Mouse (Mus musculus) stomach, postnatal 0 days (tissue): ENCODE measurements around the gene Foxn3. TPM values are rescaled to one million over a fixed set of nuclear protein-coding genes. Genes with fewer than 3 reads are reported as not detected.

Experiments used
- ATAC-seq: fragments of 200-750 bp; cut with Nextera tagmentation; 2 replicates; pipeline ENCODE4 v1.8.0; 2017; ENCODE audit not compliant: low FRiP score, low TSS enrichment
- DNase-seq: peaks from one replicate; pipeline ENCODE4 v3.0.0-alpha.2; 2016; ENCODE audit warnings: low spot score
- H3K27ac ChIP-seq: fragments of 300-500 bp; sonication (generic); replicated peaks from 2 replicates; pipeline ENCODE4 v1.5.1; 2014; ENCODE audit warnings: mild to moderate bottlenecking, control low read depth
- H3K27me3 ChIP-seq: fragments of 300-500 bp; sonication (generic); 2 replicates; pipeline ENCODE4 v1.6.1; 2014; ENCODE audit warnings: low read length; ENCODE audit not compliant: control insufficient read depth, insufficient read depth
- H3K36me3 ChIP-seq: fragments of 300-500 bp; sonication (generic); 2 replicates; pipeline ENCODE4 v1.6.1; 2014; ENCODE audit warnings: low read length, mixed read lengths; ENCODE audit not compliant: control insufficient read depth, insufficient read depth
- H3K4me1 ChIP-seq: fragments of 300-500 bp; sonication (generic); replicated peaks from 2 replicates; pipeline ENCODE4 v1.6.1; 2014; ENCODE audit warnings: antibody characterized with exemption; ENCODE audit not compliant: control insufficient read depth, insufficient read depth
- H3K4me2 ChIP-seq: fragments of 300-500 bp; sonication (generic); replicated peaks from 2 replicates; pipeline ENCODE4 v1.6.1; 2014; ENCODE audit warnings: low read depth, mild to moderate bottlenecking, control low read depth, moderate library complexity
- H3K4me3 ChIP-seq: fragments of 300-500 bp; sonication (generic); 2 replicates; pipeline ENCODE4 v1.5.1; 2014; ENCODE audit warnings: low read depth, low read length, control low read depth
- H3K9ac ChIP-seq: fragments of 300-500 bp; sonication (generic); 2 replicates; pipeline ENCODE4 v1.6.1; 2014; ENCODE audit warnings: mild to moderate bottlenecking, low read length, control low read depth, mixed read lengths
- H3K9me3 ChIP-seq: fragments of 300-500 bp; sonication (generic); 2 replicates; pipeline ENCODE4 v1.6.1; 2016; ENCODE audit warnings: low read length; ENCODE audit not compliant: control insufficient read depth
- CTCF ChIP-seq: IDR thresholded peaks from 2 replicates; pipeline ENCODE4 v1.5.1; 2016; ENCODE audit warnings: antibody characterized with exemption, low read depth, mild to moderate bottlenecking, moderate library complexity
- EP300 ChIP-seq: optimal IDR thresholded peaks from 2 replicates; pipeline ENCODE3; 2016; ENCODE audit warnings: antibody characterized with exemption
- WGBS: fragments of 180-500 bp; shearing (Covaris S2); extraction: QIAGEN DNeasy Blood & Tissue Kit; methylation state at CpG from one replicate; pipeline ENCODE4 v1.1.7; 2014; 5-methylcytosine and 5-hydroxymethylcytosine counted together
- polyA plus RNA-seq: library from polyadenylated mRNA; unstranded; fragments of >200 nt; fragmentation: Nextera tagmentation; extraction: Ambion mirVana; gene quantifications from 2 replicates; pipeline ENCODE4 v1.2.1, GENCODE M21; 2015

The Foxn3 gene
- polyA plus RNA-seq, 1 experiment from 2014 or later, result 40.1 TPM

DNA sequence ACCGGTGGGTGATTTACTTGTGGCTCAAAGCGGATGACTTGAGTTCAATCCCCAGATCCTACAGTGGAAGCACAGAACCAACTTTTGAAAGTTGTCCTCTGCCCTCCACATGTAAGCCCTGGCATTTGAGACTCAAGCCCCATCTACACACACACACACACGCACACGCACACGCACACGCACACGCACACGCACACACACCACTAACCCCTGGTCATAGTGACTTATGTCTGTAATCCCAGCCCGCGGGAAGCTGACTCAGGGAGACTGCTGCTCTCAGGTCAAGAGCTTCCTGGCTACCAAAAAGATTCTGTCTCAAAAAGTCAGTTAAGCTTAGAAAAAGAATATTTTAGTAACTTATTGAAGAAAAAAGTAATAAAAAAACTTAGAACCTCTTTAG lies 13.6 kb downstream of the Foxn3 start:
- no peak overlapping the region for H3K4me2 ChIP-seq
- no peak overlapping the region for H3K4me3 ChIP-seq
- no peak for TF ChIP-seq EP300
- no peak for TF ChIP-seq CTCF
- ATAC-seq (no peak), DNase-seq (no peak)
- no peaks in the 10 kb centered on the region for H3K9me3 ChIP-seq
- WGBS, result 91% methylated on average over 10 of the region's 10 CpGs
- no peak overlapping the region for H3K9ac ChIP-seq
- H3K27me3 ChIP-seq, result no peaks in the 10 kb centered on the region
- no peaks in the 10 kb centered on the region; the same call in 1 of the 2 replicates for H3K4me1 ChIP-seq
- no peak overlapping the region for H3K27ac ChIP-seq
- H3K36me3 ChIP-seq, result no peaks in the 10 kb centered on the region

GRCm38 (mm10) chr12:99548419-99548818 lies 15.0 kb downstream of the Foxn3 start:
- Histone ChIP-seq H3K9me3 (no peaks in the 10 kb centered on the region), H3K27me3 (no peaks in the 10 kb centered on the region), H3K4me3 (no peak overlapping the region), H3K36me3 (no peaks in the 10 kb centered on the region), H3K9ac (no peak overlapping the region), H3K4me1 (no peaks in the 10 kb centered on the region; the same call in 1 of the 2 replicates), H3K27ac (no peak overlapping the region), H3K4me2 (no peak overlapping the region)
- 78% methylated on average over 7 of the region's 7 CpGs for WGBS
- DNase-seq (no peak), ATAC-seq (no peak)
- TF ChIP-seq EP300, result no peak
- TF ChIP-seq CTCF, result no peak

GRCm38 (mm10) chr12:99547295-99547694 lies 16.1 kb downstream of the Foxn3 start:
- H3K4me1 ChIP-seq, result no peaks in the 10 kb centered on the region; the same call in 1 of the 2 replicates
- H3K4me2 ChIP-seq, result no peak overlapping the region
- H3K9me3 ChIP-seq, result no peaks in the 10 kb centered on the region
- no peak overlapping the region for H3K9ac ChIP-seq
- H3K36me3 ChIP-seq, result no peaks in the 10 kb centered on the region
- WGBS, result 88% methylated on average over 6 of the region's 6 CpGs
- no peaks in the 10 kb centered on the region for H3K27me3 ChIP-seq
- ATAC-seq, result no peak
- H3K27ac ChIP-seq, result no peak overlapping the region
- no peak overlapping the region for H3K4me3 ChIP-seq
- DNase-seq, result no peak
- TF ChIP-seq CTCF (no peak), EP300 (no peak)

DNA sequence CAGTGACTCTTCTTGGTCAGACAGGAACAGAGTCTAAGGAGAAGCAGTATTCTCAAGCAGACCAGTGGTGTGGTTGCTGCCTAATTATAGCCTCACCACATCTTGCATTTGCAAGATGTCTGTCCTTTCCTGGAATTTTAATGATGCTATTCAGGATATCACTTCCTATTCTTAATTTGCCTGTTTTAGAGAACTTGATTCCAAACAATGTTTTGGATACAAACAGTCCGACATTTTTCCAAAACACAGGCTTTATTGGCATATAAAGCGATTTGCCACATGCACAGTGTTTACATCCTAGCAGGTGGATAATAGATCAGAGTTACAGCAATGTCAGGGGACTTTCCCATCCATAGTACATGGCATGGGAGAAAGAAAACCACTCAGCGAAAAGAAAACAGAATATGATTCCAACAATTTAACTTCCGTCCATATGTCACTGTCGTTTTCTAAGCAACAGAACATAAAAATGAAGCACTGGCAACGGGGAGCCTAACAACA lies 18.1 kb downstream of the Foxn3 start:
- DNase-seq (no peak), ATAC-seq (no peak)
- no peaks in the 10 kb centered on the region for H3K36me3 ChIP-seq
- no peak overlapping the region for H3K9ac ChIP-seq
- no peaks in the 10 kb centered on the region; the same call in 1 of the 2 replicates for H3K4me1 ChIP-seq
- TF ChIP-seq EP300 (no peak), CTCF (no peak)
- no peak overlapping the region for H3K4me3 ChIP-seq
- no peak overlapping the region for H3K27ac ChIP-seq
- H3K4me2 ChIP-seq, result no peak overlapping the region
- H3K9me3 ChIP-seq, result no peaks in the 10 kb centered on the region
- H3K27me3 ChIP-seq, result no peaks in the 10 kb centered on the region
- WGBS, result 49% methylated on average over 6 of the region's 6 CpGs

- 81% methylated on average over 15 of the region's 15 CpGs for WGBS
- H3K36me3 ChIP-seq, result no peaks in the 10 kb centered on the region
- no peak overlapping the region for H3K4me3 ChIP-seq
- no peak overlapping the region for H3K27ac ChIP-seq
- no peaks in the 10 kb centered on the region for H3K27me3 ChIP-seq
- TF ChIP-seq CTCF, result no peak
- TF ChIP-seq EP300, result no peak
- H3K9me3 ChIP-seq, result no peaks in the 10 kb centered on the region
- no peak overlapping the region for H3K9ac ChIP-seq
- no peak overlapping the region for H3K4me2 ChIP-seq
- DNase-seq (no peak), ATAC-seq (no peak)
- no peaks in the 10 kb centered on the region; the same call in 1 of the 2 replicates for H3K4me1 ChIP-seq
Measured at GRCm38 (mm10) chr12:99544262-99545128, 18.9 kb downstream of the Foxn3 start.
